Mouse (Mus musculus) CD8-positive naive resting alpha-beta T cell, adult 2 months (primary cell): ENCODE results near the gene Hist1h2ap.
"Not testable (repeated sequence)": the region's sequence is repeated elsewhere in the genome, so short reads cannot be mapped to it uniquely, and the experiment has no call there.

Experiments
- DNase-seq, 2 experiments: peaks; one replicate each; pipeline ENCODE4 v3.0.0; 2022; ENCODE audit warnings: low read depth in 2 of 2, low spot score in 2 of 2

Hist1h2ap gene

DNA sequence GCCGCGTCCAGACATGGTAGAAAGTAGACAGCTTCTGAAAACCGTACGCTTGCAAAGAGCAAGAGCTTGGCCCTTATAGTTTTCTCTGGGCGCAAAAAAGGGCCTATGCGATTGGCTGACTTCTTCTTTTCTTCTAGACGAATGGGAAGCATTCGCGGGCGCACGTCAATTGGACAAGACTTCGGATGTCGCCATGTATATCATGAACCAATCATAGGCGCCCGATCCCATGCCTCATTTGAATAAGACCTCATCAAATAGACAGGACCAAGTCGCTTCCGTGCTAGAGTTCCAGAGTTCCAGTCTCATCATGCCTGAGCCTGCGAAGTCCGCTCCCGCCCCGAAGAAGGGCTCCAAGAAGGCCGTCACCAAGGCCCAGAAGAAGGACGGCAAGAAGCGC lies at the start of gene Hist1h2ap, which contains the start of gene Hist1h2br:
Hist1h2ap (minus strand) TSS at position 47 of the 400 bp plus-strand sequence.
Hist1h2br (plus strand) TSS at position 283 of the 400 bp plus-strand sequence.
- DNase-seq = not testable (repeated sequence)

GRCm38 (mm10) chr13:21882760-21883405 lies 49.6 kb upstream of the Hist1h2ap start:
- no peak for DNase-seq

GRCm38 (mm10) chr13:21881878-21882669 lies 48.8 kb upstream of the Hist1h2ap start:
- no peak for DNase-seq

GRCm38 (mm10) chr13:21880735-21881134 lies 47.4 kb upstream of the Hist1h2ap start:
- no peak for DNase-seq

DNA sequence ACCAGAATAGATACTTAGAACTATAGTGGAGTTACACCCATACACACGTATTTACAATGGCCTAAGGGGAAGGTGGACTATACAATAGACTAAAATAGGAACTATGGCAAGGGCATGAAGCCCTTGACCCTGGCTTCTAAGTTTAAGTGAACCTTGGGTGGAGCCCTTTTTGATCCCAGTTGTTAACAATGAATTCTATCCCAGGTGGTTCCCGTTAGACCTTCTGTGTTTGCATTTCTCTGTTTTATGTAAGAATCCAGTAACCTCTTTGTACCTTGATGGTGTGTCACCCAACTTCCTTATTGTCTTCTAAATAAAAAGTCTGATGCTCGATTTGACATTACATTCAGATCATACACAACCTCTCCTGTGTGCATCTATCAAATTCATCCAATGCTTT lies 32.2 kb upstream of the Hist1h2ap start:
- not testable (repeated sequence) for DNase-seq

- DNase-seq = no peak
Measured at GRCm38 (mm10) chr13:21861608-21862007, 28.3 kb upstream of the Hist1h2ap start.

DNA sequence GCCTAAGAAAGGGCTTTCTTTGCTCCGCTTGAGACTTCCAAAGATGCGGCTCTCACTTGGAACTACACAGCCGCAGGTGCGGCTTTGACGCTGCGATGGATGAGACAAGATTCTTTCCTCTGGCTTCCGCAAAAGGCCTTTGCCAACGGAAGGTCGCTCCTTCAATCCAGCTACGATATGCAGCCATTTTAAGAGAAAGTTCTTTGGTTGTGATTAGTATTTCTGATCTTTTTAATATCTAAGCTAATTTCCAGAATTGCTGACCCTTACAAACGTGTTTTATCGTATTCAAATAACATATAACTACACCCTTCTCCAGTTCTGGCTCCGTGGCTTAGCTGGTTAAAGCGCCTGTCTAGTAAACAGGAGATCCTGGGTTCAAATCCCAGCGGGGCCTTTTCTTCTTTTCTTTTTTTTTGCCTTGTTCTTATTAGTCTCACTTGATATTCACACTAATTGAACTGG lies 22.4 kb upstream of the Hist1h2ap start:
- peak; percentile 8 to 32 for DNase-seq

GRCm38 (mm10) chr13:21855146-21855545 lies 21.8 kb upstream of the Hist1h2ap start:
- peak; percentile 61 to 69 for DNase-seq

DNA sequence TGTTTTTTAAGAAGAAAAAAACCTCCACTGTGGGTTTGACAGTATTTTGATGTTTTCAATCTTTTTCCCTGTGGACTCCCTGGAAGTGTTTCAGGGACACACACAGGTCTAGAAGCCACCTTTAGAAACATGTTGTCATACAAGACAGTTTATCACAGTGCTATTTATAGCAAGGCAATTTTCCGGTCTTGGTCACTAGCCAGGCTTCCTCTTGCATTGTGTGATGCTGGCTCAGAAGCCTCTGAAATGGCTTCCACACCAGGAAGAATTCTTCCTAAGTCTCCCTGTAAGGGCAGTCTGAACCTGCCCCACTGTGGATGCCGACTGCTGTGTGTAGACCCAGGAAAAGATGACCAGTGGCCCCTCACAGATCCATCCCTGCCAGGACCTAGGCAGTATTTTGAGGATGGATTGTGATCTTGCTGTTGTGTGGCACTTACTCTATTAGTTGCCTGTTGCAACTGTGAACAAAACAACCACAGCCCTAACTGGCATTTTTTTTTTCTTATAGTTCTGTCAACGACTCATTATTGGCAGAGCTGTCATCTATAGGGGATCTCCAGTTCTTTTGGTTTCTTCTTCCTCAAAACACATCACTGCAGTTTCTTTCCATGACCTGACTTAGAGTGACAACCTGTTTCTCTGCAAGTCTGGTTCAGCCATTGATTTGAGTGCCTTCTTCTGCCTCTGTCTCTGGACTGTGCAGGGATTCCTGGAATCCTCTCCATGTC lies 19.1 kb upstream of the Hist1h2ap start:
- DNase-seq = no peak

GRCm38 (mm10) chr13:21850696-21851095 lies 17.4 kb upstream of the Hist1h2ap start:
- not testable (repeated sequence) for DNase-seq

DNA sequence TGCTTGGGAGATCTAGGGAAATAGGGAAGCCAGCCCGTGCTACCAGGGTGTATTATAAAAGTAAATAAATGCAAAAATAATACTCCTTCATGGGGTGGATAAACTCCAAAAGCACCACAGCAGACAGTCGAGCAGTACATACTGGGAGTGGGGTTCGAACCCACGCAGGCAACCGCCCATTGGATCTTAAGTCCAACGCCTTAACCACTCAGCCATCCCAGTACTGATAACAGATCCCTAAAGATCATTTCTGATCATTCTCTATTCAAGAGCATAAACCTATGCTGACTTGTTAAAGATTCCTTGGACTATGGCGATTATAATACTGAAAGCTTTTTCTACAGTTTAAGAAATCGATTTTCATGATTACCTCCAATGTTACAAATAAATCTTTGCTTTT lies 14.6 kb upstream of the Hist1h2ap start:
- no peak for DNase-seq

GRCm38 (mm10) chr13:21846356-21846755 lies 13.0 kb upstream of the Hist1h2ap start:
- DNase-seq = not testable (repeated sequence)

GRCm38 (mm10) chr13:21840508-21840907 lies 7.2 kb upstream of the Hist1h2ap start:
- DNase-seq = not testable (repeated sequence)

- peak in 1 of 2 experiments; percentile 19 for DNase-seq
Measured at GRCm38 (mm10) chr13:21831418-21832394, 1.6 kb downstream of the Hist1h2ap start, which contains the start of gene Hist1h4n. Gene Hist1h4n, minus strand, starts transcription at chr13:21832196.

DNA sequence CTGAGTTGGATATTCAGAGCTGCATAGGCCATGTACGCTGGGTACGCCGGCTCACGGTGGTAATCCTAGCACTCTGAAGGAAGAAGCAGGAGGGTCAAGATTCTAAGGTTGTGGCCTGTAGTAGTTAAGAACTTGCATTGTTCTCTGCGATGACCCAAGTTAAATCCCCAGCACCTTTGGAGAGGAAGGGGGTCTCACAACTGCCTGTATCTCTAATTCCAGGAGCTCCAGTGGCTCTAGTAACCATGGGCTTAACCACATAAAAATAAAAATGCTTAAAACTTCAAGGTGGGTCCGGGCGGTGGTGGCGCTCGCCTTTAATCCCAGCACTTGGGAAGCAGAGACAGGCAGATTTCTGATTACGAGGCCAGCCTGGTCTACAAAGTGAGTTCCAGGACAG lies 3.0 kb downstream of the Hist1h2ap start:
- DNase-seq = no peak

DNA sequence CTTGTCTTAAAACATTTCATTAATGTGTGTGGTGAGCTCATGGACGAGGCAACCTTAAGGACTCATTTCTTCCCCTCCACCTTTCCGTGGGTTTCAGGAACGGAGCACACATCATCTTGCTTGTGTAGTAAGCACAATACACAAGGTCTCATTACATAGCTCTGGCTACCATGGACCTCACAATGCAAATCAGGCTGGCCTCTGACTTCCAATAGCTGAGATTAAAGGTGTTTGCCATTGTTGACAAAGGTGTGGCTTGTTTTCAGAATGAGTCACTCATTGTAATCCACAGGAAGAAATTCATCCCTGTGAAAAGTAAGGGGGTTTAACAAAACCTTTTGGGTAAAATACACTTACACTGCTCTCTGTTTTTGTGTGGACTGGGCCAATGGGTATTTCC lies 4.8 kb downstream of the Hist1h2ap start:
- no peak for DNase-seq

DNA sequence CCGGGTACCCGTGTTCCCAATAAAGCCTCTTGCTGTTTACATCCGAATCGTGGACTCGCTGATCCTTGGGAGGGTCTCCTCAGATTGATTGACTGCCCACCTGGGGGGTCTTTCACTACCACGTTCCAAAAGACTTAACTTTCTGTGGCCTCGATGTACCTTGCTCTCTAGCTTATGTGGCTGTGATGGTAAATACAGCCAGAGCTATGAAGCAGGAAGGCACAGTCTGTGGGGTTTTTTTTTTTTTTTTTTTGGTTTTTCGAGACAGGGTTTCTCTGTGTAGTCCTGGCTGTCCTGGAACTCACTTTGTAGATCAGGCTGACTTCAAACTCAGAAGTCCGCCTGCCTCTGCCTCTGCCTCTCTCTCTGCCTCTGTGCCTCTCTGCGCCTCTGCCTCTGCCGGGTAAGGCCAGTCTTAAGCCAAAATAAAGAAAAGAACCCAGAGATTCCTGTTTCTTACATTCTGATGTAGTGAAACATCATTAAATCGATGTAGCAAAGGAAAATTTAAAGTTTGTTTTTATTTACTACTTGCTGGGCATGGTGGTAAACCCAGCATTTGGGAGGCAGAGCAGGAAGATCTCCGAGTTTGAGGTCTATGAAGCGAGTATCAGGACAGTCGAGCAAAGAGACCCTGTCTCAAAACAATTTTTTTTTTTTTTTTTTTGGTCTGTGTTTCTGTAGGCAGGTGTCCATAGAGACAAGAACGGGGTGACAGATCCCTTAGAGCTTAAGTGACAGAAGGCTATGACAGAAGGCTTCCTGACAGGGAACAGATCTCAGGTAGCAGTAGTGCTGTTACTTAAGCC lies 13.0 kb downstream of the Hist1h2ap start:
- not testable (repeated sequence) for DNase-seq

GRCm38 (mm10) chr13:21812092-21812491 lies 21.2 kb downstream of the Hist1h2ap start:
- not testable (repeated sequence) for DNase-seq

- DNase-seq = peak; percentile 14 to 28
Measured at GRCm38 (mm10) chr13:21811539-21811938, 21.8 kb downstream of the Hist1h2ap start, which contains the start of gene Hist1h4m. Gene Hist1h4m, plus strand, starts transcription at chr13:21811746.
